Comparison of ENCODE assay signal across 10 mouse cellular contexts in genomic region chr13:17642294-17642693, GRCm38 (mm10). TPM values are rescaled to one million over a fixed set of nuclear protein-coding genes. Genes with fewer than 3 reads are reported as not detected.
A peak's percentile ranks its signal among the peaks of the same experiment; 100 is the strongest.
DNase-seq lines count a peak whose midpoint lies in the region; ATAC-seq and TF ChIP-seq lines count a peak whose summit lies in the region.
"Had no signal": no experiment of that assay in that cellular context is flagged by ENCODE, and none has a peak within 500 bp of the region (broad histone marks: within the 10 kb centered on the region; RNA-seq: fewer than 3 reads in every experiment).

No protein-coding gene starts in this region.

- H3K27me3 ChIP-seq in embryonic facial prominence, embryonic 11.5 days (ENCODE audit: control insufficient read depth, insufficient read depth, low read length) = no peaks in the 10 kb centered on the region
- no peaks in the 10 kb centered on the region for H3K27me3 ChIP-seq in embryonic facial prominence, embryonic 10.5 days (replicated peaks; ENCODE audit: low read depth, poor library complexity, severe bottlenecking)
- H3K27me3 ChIP-seq in liver, postnatal 0 days (ENCODE audit: insufficient read depth, low read length) = no peaks in the 10 kb centered on the region
- no peaks in the 10 kb centered on the region for H3K27me3 ChIP-seq in liver, embryonic 12.5 days (replicated peaks)
- H3K27me3 ChIP-seq: heart, embryonic 15.5 days had no signal

- H3K4me1 ChIP-seq in embryonic facial prominence, embryonic 11.5 days (ENCODE audit: control insufficient read depth, insufficient read depth, low read length) = no peaks in the 10 kb centered on the region
- no peaks in the 10 kb centered on the region for H3K4me1 ChIP-seq in embryonic facial prominence, embryonic 10.5 days
- H3K4me1 ChIP-seq in liver, postnatal 0 days (ENCODE audit: insufficient read depth) = peaks cover 3% of the 10 kb centered on the region
- H3K4me1 ChIP-seq in liver, embryonic 12.5 days = no peaks in the 10 kb centered on the region
- H3K4me1 ChIP-seq: heart, embryonic 15.5 days had no signal

- H3K9me3 ChIP-seq in embryonic facial prominence, embryonic 11.5 days (replicated peaks; ENCODE audit: control insufficient read depth, low read length) = no peaks in the 10 kb centered on the region
- no peaks in the 10 kb centered on the region for H3K9me3 ChIP-seq in embryonic facial prominence, embryonic 10.5 days
- no peaks in the 10 kb centered on the region for H3K9me3 ChIP-seq in liver, postnatal 0 days (ENCODE audit: low read length)
- no peaks in the 10 kb centered on the region for H3K9me3 ChIP-seq in liver, embryonic 12.5 days (replicated peaks)
- H3K9me3 ChIP-seq: heart, embryonic 15.5 days had no signal

- 50% methylated on average over 2 of the region's 2 CpGs for whole genome bisulfite sequencing in embryonic facial prominence, embryonic 11.5 days
- 50% methylated on average over 2 of the region's 2 CpGs for WGBS in embryonic facial prominence, embryonic 10.5 days
- 46% methylated on average over 2 of the region's 2 CpGs for WGBS in liver, postnatal 0 days (ENCODE audit: insufficient replicate concordance)
- WGBS in liver, embryonic 12.5 days (ENCODE audit: insufficient replicate concordance) = 24% methylated on average over 2 of the region's 2 CpGs

- no peak overlapping the region for H3K4me2 ChIP-seq in embryonic facial prominence, embryonic 11.5 days (ENCODE audit: low read depth, low read length)
- H3K4me2 ChIP-seq in liver, postnatal 0 days (ENCODE audit: low read depth, low read length) = no peak overlapping the region
- H3K4me2 ChIP-seq in liver, embryonic 12.5 days = no peak overlapping the region
- H3K4me2 ChIP-seq: heart, embryonic 15.5 days had no signal

- H3K9ac ChIP-seq in embryonic facial prominence, embryonic 11.5 days (replicated peaks; ENCODE audit: low read length) = no peak overlapping the region
- H3K9ac ChIP-seq in liver, postnatal 0 days (replicated peaks) = no peak overlapping the region
- H3K9ac ChIP-seq in liver, embryonic 12.5 days = no peak overlapping the region
- H3K9ac ChIP-seq: heart, embryonic 15.5 days had no signal

- TF ChIP-seq EP300 in liver, postnatal 0 days (IDR thresholded peaks at IDR 0.05; ENCODE audit: low read depth) = no peak

- peak; percentile 62 for DNase-seq in embryonic facial prominence, embryonic 11.5 days (ENCODE audit: low spot score)
- no peak for DNase-seq in embryonic facial prominence, embryonic 10.5 days (ENCODE audit: low spot score)
- no peak for DNase-seq in liver, postnatal 0 days
- DNase-seq in WW6 (ENCODE audit: low read depth, low spot score) = peak; percentile 11
- peak; percentile 47 for DNase-seq in induced T-regulatory cell, adult 2 months (ENCODE audit: low read depth)
- no peak for DNase-seq in neural tube, embryonic 10.5 days (ENCODE audit: extremely low spot score, low spot score)
- no peak for DNase-seq in right cerebral cortex, postnatal 14 days
- DNase-seq: kidney, postnatal 14 days had no signal

- H3K36me3 ChIP-seq in embryonic facial prominence, embryonic 11.5 days (replicated peaks; ENCODE audit: control insufficient read depth, insufficient read depth, low read depth, low read length) = no peaks in the 10 kb centered on the region
- no peaks in the 10 kb centered on the region for H3K36me3 ChIP-seq in embryonic facial prominence, embryonic 10.5 days (replicated peaks)
- H3K36me3 ChIP-seq in liver, postnatal 0 days (replicated peaks; ENCODE audit: insufficient read depth, low read length) = no peaks in the 10 kb centered on the region
- no peaks in the 10 kb centered on the region for H3K36me3 ChIP-seq in liver, embryonic 12.5 days
- H3K36me3 ChIP-seq: heart, embryonic 15.5 days had no signal

- peak; percentile 50 for TF ChIP-seq CTCF in liver, postnatal 0 days (IDR thresholded peaks at IDR 0.05; ENCODE audit: low read depth)

- no peak overlapping the region for H3K4me3 ChIP-seq in embryonic facial prominence, embryonic 11.5 days (ENCODE audit: low read depth, low read length)
- H3K4me3 ChIP-seq in embryonic facial prominence, embryonic 10.5 days = no peak overlapping the region
- no peak overlapping the region for H3K4me3 ChIP-seq in liver, postnatal 0 days (ENCODE audit: low read depth, low read length)
- no peak overlapping the region for H3K4me3 ChIP-seq in liver, embryonic 12.5 days
- H3K4me3 ChIP-seq: heart, embryonic 15.5 days had no signal

- H3K27ac ChIP-seq in embryonic facial prominence, embryonic 11.5 days (replicated peaks; ENCODE audit: low read depth, low read length) = no peak overlapping the region
- no peak overlapping the region for H3K27ac ChIP-seq in embryonic facial prominence, embryonic 10.5 days (replicated peaks)
- H3K27ac ChIP-seq in liver, postnatal 0 days (ENCODE audit: low read depth) = no peak overlapping the region
- no peak overlapping the region for H3K27ac ChIP-seq in liver, embryonic 12.5 days
- H3K27ac ChIP-seq: heart, embryonic 15.5 days had no signal

- ATAC-seq in embryonic facial prominence, embryonic 11.5 days (replicated peaks; ENCODE audit: insufficient number of reproducible peaks, low FRiP score, low TSS enrichment, low read depth) = no peak
- ATAC-seq in liver, postnatal 0 days = no peak
- ATAC-seq in liver, embryonic 12.5 days = no peak

RNA-seq across cellular contexts. Expression of gene Mplkip, which starts 52.7 kb away (rescaled TPM):
- polyA plus RNA-seq in embryonic facial prominence, embryonic 11.5 days (2014; fragmentation: Nextera tagmentation; extraction: Ambion mirVana) = 59.1 and 63.7 TPM in 2 replicates
- 49.4 and 53.2 TPM in 2 replicates for polyA plus RNA-seq in embryonic facial prominence, embryonic 10.5 days (2016; fragmentation: Nextera tagmentation; extraction: Ambion mirVana)
- 17.4 and 18.2 TPM in 2 replicates for polyA plus RNA-seq in liver, postnatal 0 days (2015; fragmentation: Nextera tagmentation; extraction: Ambion mirVana)
- polyA plus RNA-seq in liver, embryonic 12.5 days (2016; fragmentation: Nextera tagmentation; extraction: Ambion mirVana) = 42.8 and 43.9 TPM in 2 replicates

RNA-seq across cellular contexts. Expression of gene Sugct, which starts 53.1 kb away (rescaled TPM):
- polyA plus RNA-seq in embryonic facial prominence, embryonic 11.5 days (2014; fragmentation: Nextera tagmentation; extraction: Ambion mirVana) = 3.3 and 5.2 TPM in 2 replicates
- polyA plus RNA-seq in embryonic facial prominence, embryonic 10.5 days (2016; fragmentation: Nextera tagmentation; extraction: Ambion mirVana) = 3.6 and 3.8 TPM in 2 replicates
- 14.0 and 16.3 TPM in 2 replicates for polyA plus RNA-seq in liver, postnatal 0 days (2015; fragmentation: Nextera tagmentation; extraction: Ambion mirVana)
- polyA plus RNA-seq in liver, embryonic 12.5 days (2016; fragmentation: Nextera tagmentation; extraction: Ambion mirVana) = 3.1 and 3.3 TPM in 2 replicates

Comparison
In these comparisons a context has a peak if more than half of its experiments do, and no peak if none do; other contexts are left out.
1. DNase-seq: peak in embryonic facial prominence, embryonic 11.5 days (single experiment), WW6 (single experiment) and induced T-regulatory cell, adult 2 months (single experiment); none in embryonic facial prominence, embryonic 10.5 days (single experiment), liver, postnatal 0 days (single experiment), neural tube, embryonic 10.5 days (single experiment) and right cerebral cortex, postnatal 14 days (single experiment).